Mouse (Mus musculus) intestine, embryonic 16.5 days (tissue): ENCODE data around the gene Mtrf1. TPM values are rescaled to one million over a fixed set of nuclear protein-coding genes. Genes with fewer than 3 reads are reported as not detected.

Experiments
- ATAC-seq: fragments of 200-750 bp; cut with Nextera tagmentation; 2 replicates; pipeline ENCODE4 v1.8.0; 2017; ENCODE audit warnings: moderate TSS enrichment, moderate library complexity
- H3K27ac ChIP-seq: fragments of 300-500 bp; sonication (generic); 2 replicates; pipeline ENCODE4 v1.5.1; 2014; ENCODE audit warnings: mild to moderate bottlenecking, low read length
- H3K27me3 ChIP-seq: fragments of 300-500 bp; sonication (generic); replicated peaks from 2 replicates; pipeline ENCODE4 v1.6.1; 2014; ENCODE audit warnings: low read length, control low read depth, mixed read lengths; ENCODE audit not compliant: control insufficient read depth, insufficient read depth
- H3K36me3 ChIP-seq: fragments of 300-500 bp; sonication (generic); 2 replicates; pipeline ENCODE4 v1.6.1; 2014; ENCODE audit warnings: low read length, control low read depth; ENCODE audit not compliant: control insufficient read depth, insufficient read depth
- H3K4me1 ChIP-seq: fragments of 300-500 bp; sonication (generic); 2 replicates; pipeline ENCODE4 v1.6.1; 2014; ENCODE audit warnings: low read length, control low read depth, mixed read lengths; ENCODE audit not compliant: control insufficient read depth, insufficient read depth
- H3K4me2 ChIP-seq: fragments of 300-500 bp; sonication (generic); 2 replicates; pipeline ENCODE4 v1.6.1; 2014; ENCODE audit warnings: low read depth, low read length, control low read depth
- H3K4me3 ChIP-seq: fragments of 300-500 bp; sonication (generic); 2 replicates; pipeline ENCODE4 v1.5.1; 2014; ENCODE audit warnings: mild to moderate bottlenecking, low read length
- H3K9ac ChIP-seq: fragments of 300-500 bp; sonication (generic); 2 replicates; pipeline ENCODE4 v1.6.1; 2014; ENCODE audit warnings: low read depth, low read length
- H3K9me3 ChIP-seq: fragments of 300-500 bp; sonication (generic); 2 replicates; pipeline ENCODE4 v1.6.1; 2016; ENCODE audit warnings: low read length, control low read depth; ENCODE audit not compliant: control insufficient read depth
- WGBS: fragments of 180-500 bp; shearing (Covaris S2); extraction: QIAGEN DNeasy Blood & Tissue Kit; methylation state at CpG from one replicate; pipeline ENCODE4 v1.1.7; 2014; 5-methylcytosine and 5-hydroxymethylcytosine counted together
- polyA plus RNA-seq: library from polyadenylated mRNA; unstranded; fragments of >200 nt; fragmentation: Nextera tagmentation; extraction: Ambion mirVana; gene quantifications from 2 replicates; pipeline ENCODE4 v1.2.1, GENCODE M21; 2015

The Mtrf1 gene
- 9.8 and 11.5 TPM in 2 replicates for polyA plus RNA-seq

- no peaks in the 10 kb centered on the region for H3K4me1 ChIP-seq
- H3K27ac ChIP-seq: peak within 1 kb of the TSS; percentile 81
- ATAC-seq: peak; percentile 92
- H3K36me3 ChIP-seq: no peaks in the 10 kb centered on the region
- peak within 1 kb of the TSS; percentile 69 for H3K9ac ChIP-seq
- 19% methylated on average over 23 of the region's 23 CpGs for WGBS
- no peaks in the 10 kb centered on the region for H3K9me3 ChIP-seq
- H3K4me3 ChIP-seq: peak within 1 kb of the TSS; percentile 62
- no peaks in the 10 kb centered on the region for H3K27me3 ChIP-seq
- peak within 1 kb of the TSS; percentile 58 for H3K4me2 ChIP-seq
Observed at GRCm38 (mm10) chr14:79397321-79398122, at the start of gene Mtrf1. Gene Mtrf1, plus strand, starts transcription at chr14:79397772.

- ATAC-seq: peak; percentile 91
- H3K36me3 ChIP-seq: peaks cover 14% of the 10 kb centered on the region; the same call in 1 of the 2 replicates
- no peak overlapping the region for H3K27ac ChIP-seq
- H3K4me1 ChIP-seq: no peaks in the 10 kb centered on the region
- no peak overlapping the region for H3K9ac ChIP-seq
- H3K4me2 ChIP-seq: no peak overlapping the region
- H3K27me3 ChIP-seq: no peaks in the 10 kb centered on the region
- 64% methylated on average over 2 of the region's 2 CpGs for WGBS
- H3K9me3 ChIP-seq: no peaks in the 10 kb centered on the region
- no peak overlapping the region for H3K4me3 ChIP-seq
Observed at GRCm38 (mm10) chr14:79358055-79358454, 39.5 kb upstream of the Mtrf1 start.

GRCm38 (mm10) chr14:79377041-79377440, 20.5 kb upstream of the Mtrf1 start:
- Histone ChIP-seq H3K4me1 (no peaks in the 10 kb centered on the region), H3K27me3 (no peaks in the 10 kb centered on the region), H3K9me3 (no peaks in the 10 kb centered on the region), H3K9ac (no peak overlapping the region), H3K36me3 (no peaks in the 10 kb centered on the region), H3K4me3 (no peak overlapping the region), H3K27ac (no peak overlapping the region), H3K4me2 (no peak overlapping the region)
- ATAC-seq: no peak

GRCm38 (mm10) chr14:79383120-79383519, 14.5 kb upstream of the Mtrf1 start:
- H3K9me3 ChIP-seq: no peaks in the 10 kb centered on the region
- H3K9ac ChIP-seq: no peak overlapping the region
- 0 out of 2 replicates have a peak, but pooled peaks cover 3% of the 10 kb centered on the region for H3K36me3 ChIP-seq
- H3K27me3 ChIP-seq: no peaks in the 10 kb centered on the region
- ATAC-seq: no peak
- H3K27ac ChIP-seq: no peak overlapping the region
- H3K4me1 ChIP-seq: no peaks in the 10 kb centered on the region
- H3K4me2 ChIP-seq: no peak overlapping the region
- WGBS: 90% methylated on average over 7 of the region's 7 CpGs
- no peak overlapping the region for H3K4me3 ChIP-seq

GRCm38 (mm10) chr14:79388304-79388703, 9.3 kb upstream of the Mtrf1 start:
- H3K27me3 ChIP-seq: no peaks in the 10 kb centered on the region
- no peak overlapping the region for H3K4me2 ChIP-seq
- ATAC-seq: no peak
- no peak overlapping the region for H3K4me3 ChIP-seq
- H3K27ac ChIP-seq: no peak overlapping the region
- 82% methylated on average over 3 of the region's 3 CpGs for WGBS
- H3K9ac ChIP-seq: no peak overlapping the region
- H3K4me1 ChIP-seq: 0 out of 2 replicates have a peak, but pooled peaks cover 5% of the 10 kb centered on the region
- H3K36me3 ChIP-seq: 0 out of 2 replicates have a peak, but pooled peaks cover 3% of the 10 kb centered on the region
- H3K9me3 ChIP-seq: no peaks in the 10 kb centered on the region

- H3K27me3 ChIP-seq: no peaks in the 10 kb centered on the region
- H3K4me2 ChIP-seq: peak overlapping the region; percentile 67
- ATAC-seq: peak; percentile 17
- peak overlapping the region; percentile 98 for H3K4me3 ChIP-seq
- WGBS: under 1% methylated on average over 16 of the region's 16 CpGs
- peak overlapping the region; percentile 96 for H3K9ac ChIP-seq
- peak overlapping the region; percentile 99 for H3K27ac ChIP-seq
- 0 out of 2 replicates have a peak, but pooled peaks cover 3% of the 10 kb centered on the region for H3K36me3 ChIP-seq
- no peaks in the 10 kb centered on the region for H3K9me3 ChIP-seq
- H3K4me1 ChIP-seq: 0 out of 2 replicates have a peak, but pooled peaks cover 5% of the 10 kb centered on the region
Observed at GRCm38 (mm10) chr14:79389438-79390264, 7.9 kb upstream of the Mtrf1 start.

GRCm38 (mm10) chr14:79390265-79390926, 7.2 kb upstream of the Mtrf1 start, which contains the start of gene Naa16:
Gene Naa16, minus strand, starts transcription at chr14:79390778.
- under 1% methylated on average over 71 of the region's 71 CpGs for WGBS
- H3K27ac ChIP-seq: peak within 1 kb of the TSS; percentile 99
- peak within 1 kb of the TSS; percentile 96 for H3K9ac ChIP-seq
- H3K4me3 ChIP-seq: peak within 1 kb of the TSS; percentile 98
- peak within 1 kb of the TSS; percentile 67 for H3K4me2 ChIP-seq
- no peaks in the 10 kb centered on the region for H3K27me3 ChIP-seq
- H3K4me1 ChIP-seq: 0 out of 2 replicates have a peak, but pooled peaks cover 5% of the 10 kb centered on the region
- H3K9me3 ChIP-seq: no peaks in the 10 kb centered on the region
- 0 out of 2 replicates have a peak, but pooled peaks cover 3% of the 10 kb centered on the region for H3K36me3 ChIP-seq
- ATAC-seq: peak; percentile 97

- H3K9ac ChIP-seq: no peak overlapping the region
- no peaks in the 10 kb centered on the region for H3K27me3 ChIP-seq
- H3K27ac ChIP-seq: no peak overlapping the region
- H3K4me1 ChIP-seq: 0 out of 2 replicates have a peak, but pooled peaks cover 5% of the 10 kb centered on the region
- no peaks in the 10 kb centered on the region for H3K36me3 ChIP-seq
- H3K4me3 ChIP-seq: no peak overlapping the region
- no peak for ATAC-seq
- no peaks in the 10 kb centered on the region for H3K9me3 ChIP-seq
- WGBS: 35% methylated on average over 1 of the region's 1 CpGs
- H3K4me2 ChIP-seq: no peak overlapping the region
Observed at GRCm38 (mm10) chr14:79393289-79393688, 4.3 kb upstream of the Mtrf1 start.

- ATAC-seq: no peak
- no peak overlapping the region for H3K4me2 ChIP-seq
- no peaks in the 10 kb centered on the region for H3K4me1 ChIP-seq
- H3K27me3 ChIP-seq: no peaks in the 10 kb centered on the region
- H3K36me3 ChIP-seq: no peaks in the 10 kb centered on the region
- no peaks in the 10 kb centered on the region for H3K9me3 ChIP-seq
- no peak overlapping the region for H3K4me3 ChIP-seq
- no peak overlapping the region for H3K27ac ChIP-seq
- no peak overlapping the region for H3K9ac ChIP-seq
Observed at GRCm38 (mm10) chr14:79394564-79394963, 3.0 kb upstream of the Mtrf1 start.
